Mouse (Mus musculus): ENCODE data around the gene Slc30a3. TPM values are rescaled to one million over a fixed set of nuclear protein-coding genes. Genes with fewer than 3 reads are reported as not detected.
"Not testable (repeated sequence)": the region's sequence is repeated elsewhere in the genome, so short reads cannot be mapped to it uniquely, and the experiment has no call there.

The Slc30a3 gene
- total RNA-seq, 4 experiments from 2014 or later: 0.16 TPM; not detected in 3

- peak; percentile 49 for DNase-seq (ENCODE audit: low spot score)
Measured at GRCm38 (mm10) chr5:31048763-31049641, 59.0 kb downstream of the Slc30a3 start, which contains the start of gene Slc5a6. TSS of gene Slc5a6 (minus strand) at chr5:31048924.

GRCm38 (mm10) chr5:31047848-31048762 lies 59.9 kb downstream of the Slc30a3 start, which contains the start of gene Atraid:
TSS of gene Atraid (plus strand) at chr5:31048312.
- peak; percentile 98 for DNase-seq (ENCODE audit: low spot score)

GRCm38 (mm10) chr5:31047074-31047473 lies 61.0 kb downstream of the Slc30a3 start:
- DNase-seq (ENCODE audit: low spot score): no peak

GRCm38 (mm10) chr5:31046416-31046815 lies 61.6 kb downstream of the Slc30a3 start:
- DNase-seq (ENCODE audit: low spot score): no peak

GRCm38 (mm10) chr5:31038171-31038845 lies 69.7 kb downstream of the Slc30a3 start:
- no peak for DNase-seq (ENCODE audit: low spot score)

GRCm38 (mm10) chr5:31036556-31036955 lies 71.5 kb downstream of the Slc30a3 start:
- DNase-seq (ENCODE audit: low spot score): not testable (repeated sequence)

Other genes with a start within 250 kb of the Slc30a3 start
- 10 to 100 TPM; 37.4 to 39.9 (median 38.4) TPM for gene Tmem214, start 240.2 kb downstream of the Slc30a3 start, total RNA-seq (2022)
- 1 to 10 TPM; 4.9 to 6.3 (median 5.6) TPM for gene Agbl5, start 219.5 kb downstream of the Slc30a3 start, total RNA-seq (2022)
- 100 to 1,000 TPM; 140 to 164 (median 156) TPM for gene Ost4, start 200.4 kb downstream of the Slc30a3 start, total RNA-seq (2022)
- gene Emilin1, start 194.8 kb downstream of the Slc30a3 start, total RNA-seq (2022): 10 to 100 TPM; 13.9 to 16.6 (median 16.0) TPM
- gene Khk, start 186.8 kb downstream of the Slc30a3 start, total RNA-seq (2022): 10 to 100 TPM; 23.8 to 31.8 (median 26.6) TPM
- under 1 TPM; 0.37 to 0.97 (median 0.60) TPM for gene Cgref1, start 162.6 kb downstream of the Slc30a3 start, total RNA-seq (2022)
- 10 to 100 TPM; 82.1 to 97.6 (median 89.6) TPM for gene Preb, start 147.9 kb downstream of the Slc30a3 start, total RNA-seq (2022)
- gene Tcf23, start 139.6 kb downstream of the Slc30a3 start, total RNA-seq (2022): 1 to 10 TPM in 1 of 4 experiments, under 1 TPM in 3; 0.85 to 1.9 (median 0.91) TPM
- gene Atraid, start 59.9 kb downstream of the Slc30a3 start, total RNA-seq (2022): 10 to 100 TPM; 51.3 to 56.5 (median 53.1) TPM
- gene Slc5a6, start 59.3 kb downstream of the Slc30a3 start, total RNA-seq (2022): 10 to 100 TPM; 10.8 to 18.8 (median 12.4) TPM
- gene Cad, start 53.5 kb downstream of the Slc30a3 start, total RNA-seq (2022): 10 to 100 TPM; 13.0 to 17.3 (median 16.3) TPM
- gene Dnajc5g, start 2.0 kb downstream of the Slc30a3 start, total RNA-seq (2022): not detected
- gene Trim54, start 8.5 kb upstream of the Slc30a3 start, total RNA-seq (2022): 100 to 1,000 TPM; 360 to 427 (median 392) TPM
- not detected for gene Ucn, start 30.6 kb upstream of the Slc30a3 start, total RNA-seq (2022)
- gene Mpv17, start 46.0 kb upstream of the Slc30a3 start, total RNA-seq (2022): 10 to 100 TPM; 48.1 to 63.1 (median 53.9) TPM
- 1 to 10 TPM in 1 of 4 experiments, under 1 TPM in 3; 0.29 to 3.4 (median 0.55) TPM for gene Gm29609, start 71.7 kb upstream of the Slc30a3 start, total RNA-seq (2022)
- gene Gtf3c2, start 71.9 kb upstream of the Slc30a3 start, total RNA-seq (2022): 10 to 100 TPM; 23.6 to 33.3 (median 26.4) TPM
- 10 to 100 TPM; 62.1 to 65.5 (median 62.7) TPM for gene Snx17, start 85.0 kb upstream of the Slc30a3 start, total RNA-seq (2022)
- gene Eif2b4, start 85.2 kb upstream of the Slc30a3 start, total RNA-seq (2022): 10 to 100 TPM; 40.2 to 53.8 (median 44.7) TPM
- gene Zfp513, start 94.1 kb upstream of the Slc30a3 start, total RNA-seq (2022): 10 to 100 TPM in 1 of 4 experiments, 1 to 10 TPM in 3; 7.1 to 11.2 (median 8.1) TPM
- 10 to 100 TPM; 45.3 to 71.9 (median 57.3) TPM for gene Ppm1g, start 112.5 kb upstream of the Slc30a3 start, total RNA-seq (2022)
- 10 to 100 TPM; 75.9 to 87.9 (median 81.8) TPM for gene Nrbp1, start 132.6 kb upstream of the Slc30a3 start, total RNA-seq (2022)
- under 1 TPM in 2 of 4 experiments, not detected in 2; 0.72 to 0.87 TPM for gene Gm9970, start 133.0 kb upstream of the Slc30a3 start, total RNA-seq (2022)
- 1 to 10 TPM; 1.3 to 2.5 (median 1.6) TPM for gene Krtcap3, start 143.5 kb upstream of the Slc30a3 start, total RNA-seq (2022)
- gene Ift172, start 182.9 kb upstream of the Slc30a3 start, total RNA-seq (2022): 10 to 100 TPM; 33.9 to 50.7 (median 42.3) TPM
- gene Fndc4, start 187.8 kb upstream of the Slc30a3 start, total RNA-seq (2022): 1 to 10 TPM; 2.6 to 5.6 (median 5.2) TPM
- gene Gckr, start 189.2 kb upstream of the Slc30a3 start, total RNA-seq (2022): not detected

All from heart, adult 8-10 months (tissue).